Mouse (Mus musculus): ENCODE measurements around the gene Zfand2a.

- no peak for TF ChIP-seq CTCF (IDR thresholded peaks at IDR 0.05; ENCODE audit: borderline replicate concordance, extremely low read depth, insufficient read depth, insufficient read length)
- no peak for TF ChIP-seq POLR2A (IDR thresholded peaks at IDR 0.05; ENCODE audit: borderline replicate concordance, extremely low read depth, insufficient read depth, insufficient read length, poor library complexity, severe bottlenecking)
These were observed 43.2 kb downstream of the Zfand2a start for GRCm38 (mm10) chr5:139440926-139441725.
